Mouse (Mus musculus): ENCODE measurements around the gene Rhox2e.
"Not testable (repeated sequence)": the region's sequence is repeated elsewhere in the genome, so short reads cannot be mapped to it uniquely, and the experiment has no call there.

DNA sequence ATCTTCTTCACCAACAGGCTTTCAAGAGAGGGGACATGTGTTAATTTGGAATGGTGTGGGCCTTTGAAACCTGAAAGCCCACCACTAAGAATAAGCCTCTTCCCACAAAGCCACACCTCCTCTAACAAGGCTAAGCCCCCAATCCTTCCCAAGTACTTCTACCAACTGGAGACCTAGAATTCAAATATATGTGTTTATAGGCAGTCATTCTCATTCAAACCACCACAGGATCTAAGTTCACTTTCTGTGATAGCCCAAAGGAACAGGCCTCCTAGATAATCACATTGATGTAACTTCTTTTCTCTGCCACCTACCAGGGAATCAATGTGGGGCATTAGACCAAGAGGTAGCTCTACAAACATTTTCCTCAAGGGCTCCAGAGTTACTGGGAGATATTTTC is 50.4 kb downstream of the Rhox2e start, which contains the start of gene Rhox3f:
- TF ChIP-seq CTCF (IDR thresholded peaks at IDR 0.05; ENCODE audit: extremely low read depth, insufficient read length, insufficient replicate concordance, low read depth, low read length); POLR2A (IDR thresholded peaks at IDR 0.05; ENCODE audit: low read depth, low read length): not testable (repeated sequence)
